Mouse (Mus musculus): ENCODE data around the gene Ppp1r2. TPM values are rescaled to one million over a fixed set of nuclear protein-coding genes. Genes with fewer than 3 reads are reported as not detected.
A peak's percentile ranks its signal among the peaks of the same experiment; 100 is the strongest.

Ppp1r2 gene
- total and polyA plus RNA-seq, 3 experiments: 33.8 to 75.4 (median 62.4) TPM

DNA sequence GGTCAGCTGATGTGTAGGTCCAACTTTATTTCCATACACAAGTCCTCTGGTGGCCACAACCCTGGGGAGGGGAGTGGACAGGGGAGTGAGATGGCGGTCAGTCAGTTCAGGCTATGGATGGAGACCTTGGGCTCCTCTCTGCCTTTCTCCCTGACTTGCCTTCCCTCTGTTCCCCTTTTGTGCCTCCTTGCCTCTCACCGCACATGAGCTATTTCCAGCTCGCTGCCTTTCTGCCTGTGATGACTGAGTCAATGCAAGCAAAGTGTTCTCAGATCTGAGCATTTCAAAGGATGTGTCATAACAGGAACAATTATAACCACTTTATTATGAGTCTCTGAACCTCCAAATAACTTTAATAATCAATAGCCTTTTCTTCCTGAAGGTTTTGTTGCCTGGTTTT lies 37.2 kb upstream of the Ppp1r2 start:
- no peak overlapping the region for H3K9ac ChIP-seq (ENCODE audit: insufficient read depth, low read depth)
- in situ Hi-C loops (cut with MboI; ENCODE audit: low pct_ligation_motif_present, low pct_unique_long_range_greater_than_20kb, low sequenced_read_pairs) (no loop called here), dilution Hi-C loops (cut with MboI; ENCODE audit: extremely low pct_ligation_motif_present, extremely low pct_unique_long_range_greater_than_20kb, low sequenced_read_pairs) (no loop called here)
- H3K36me3 ChIP-seq (replicated peaks in 1 of 2; ENCODE audit: control insufficient read depth in 1 of 2, insufficient read depth in 1 of 2, low read length in 1 of 2): no peaks in the 10 kb centered on the region
- no peaks in the 10 kb centered on the region for H3K79me2 ChIP-seq (replicated peaks; ENCODE audit: control insufficient read depth, extremely low read depth, insufficient read depth, poor library complexity, severe bottlenecking)
- H3K9me3 ChIP-seq (replicated peaks; ENCODE audit: low read length): no peaks in the 10 kb centered on the region
- TF ChIP-seq ELF1 (IDR thresholded peaks at IDR 0.05; ENCODE audit: low read depth, low read length) (no peak), ETS1 (conservative IDR thresholded peaks at IDR 0.05; ENCODE audit: low read depth, low read length) (no peak), KAT2A (IDR thresholded peaks at IDR 0.05; ENCODE audit: insufficient replicate concordance, low read length) (no peak), ZNF384 (IDR thresholded peaks at IDR 0.05; ENCODE audit: low read depth, low read length) (no peak), NELFE (IDR thresholded peaks at IDR 0.05; ENCODE audit: low read depth, low read length) (no peak), MAZ (IDR thresholded peaks at IDR 0.05; ENCODE audit: low read depth, low read length) (no peak), SMC3 (IDR thresholded peaks at IDR 0.05; ENCODE audit: low read depth, low read length) (no peak), MAX (IDR thresholded peaks at IDR 0.05; ENCODE audit: low read length) (no peak), JUN (IDR thresholded peaks at IDR 0.05; ENCODE audit: insufficient read depth, low read depth, low read length) (no peak), RCOR1 (conservative IDR thresholded peaks at IDR 0.05; ENCODE audit: low read depth, low read length) (no peak), TBP (conservative IDR thresholded peaks at IDR 0.05; ENCODE audit: low read depth, low read length) (no peak), EP300 (IDR thresholded peaks at IDR 0.05; ENCODE audit: low read length) (no peak), GABPA (IDR thresholded peaks at IDR 0.05; ENCODE audit: insufficient replicate concordance, low read depth, low read length) (no peak)
- H3K4me2 ChIP-seq (ENCODE audit: insufficient read depth, low read depth, poor library complexity, severe bottlenecking): no peak overlapping the region
- DNase-seq (ENCODE audit: extremely low read depth): peak; percentile 14
- no peak overlapping the region for H3K4me3 ChIP-seq (replicated peaks in 1 of 3; ENCODE audit: low read depth in 2 of 3, low read length in 2 of 3, poor library complexity in 1 of 3)
- H3K27ac ChIP-seq (ENCODE audit: insufficient read depth, low read depth): no peak overlapping the region
- peaks cover 0 to 8% of the 10 kb centered on the region in 2 experiments; a peak in 2 of 4 replicates for H3K4me1 ChIP-seq (ENCODE audit: control insufficient read depth in 1 of 2, insufficient read depth in 2 of 2)
- H3K27me3 ChIP-seq (replicated peaks): no peaks in the 10 kb centered on the region

GRCm38 (mm10) chr16:31305199-31305919 lies 30.3 kb upstream of the Ppp1r2 start:
- Histone ChIP-seq H3K9ac (ENCODE audit: insufficient read depth, low read depth) (no peak overlapping the region), H3K4me3 (replicated peaks in 1 of 3; ENCODE audit: low read depth in 2 of 3, low read length in 2 of 3, poor library complexity in 1 of 3) (no peak overlapping the region), H3K27ac (ENCODE audit: insufficient read depth, low read depth) (no peak overlapping the region), H3K4me2 (ENCODE audit: insufficient read depth, low read depth, poor library complexity, severe bottlenecking) (no peak overlapping the region), H3K9me3 (replicated peaks; ENCODE audit: low read length) (no peaks in the 10 kb centered on the region), H3K27me3 (replicated peaks) (no peaks in the 10 kb centered on the region), H3K36me3 (replicated peaks in 1 of 2; ENCODE audit: control insufficient read depth in 1 of 2, insufficient read depth in 1 of 2, low read length in 1 of 2) (no peaks in the 10 kb centered on the region), H3K79me2 (replicated peaks; ENCODE audit: control insufficient read depth, extremely low read depth, insufficient read depth, poor library complexity, severe bottlenecking) (no peaks in the 10 kb centered on the region), H3K4me1 (ENCODE audit: control insufficient read depth in 1 of 2, insufficient read depth in 2 of 2) (no peaks in the 10 kb centered on the region)
- dilution Hi-C loops (cut with MboI; ENCODE audit: extremely low pct_ligation_motif_present, extremely low pct_unique_long_range_greater_than_20kb, low sequenced_read_pairs) (no loop called here), in situ Hi-C loops (cut with MboI; ENCODE audit: low pct_ligation_motif_present, low pct_unique_long_range_greater_than_20kb, low sequenced_read_pairs) (no loop called here)
- no peak for DNase-seq (ENCODE audit: extremely low read depth)
- TF ChIP-seq MAFK (IDR thresholded peaks at IDR 0.05; ENCODE audit: insufficient replicate concordance, low read length): peak; percentile 94
- no peak for TF ChIP-seq SIN3A (IDR thresholded peaks at IDR 0.05; ENCODE audit: low read length)
- TF ChIP-seq ZKSCAN1 (IDR thresholded peaks at IDR 0.05; ENCODE audit: borderline replicate concordance, low read depth, low read length): no peak
- TF ChIP-seq SMC3 (IDR thresholded peaks at IDR 0.05; ENCODE audit: low read depth, low read length): no peak
- TF ChIP-seq UBTF (IDR thresholded peaks at IDR 0.05; ENCODE audit: low read depth, low read length): no peak
- no peak for TF ChIP-seq ZC3H11A (IDR thresholded peaks at IDR 0.05; ENCODE audit: low read depth, low read length)
- no peak for TF ChIP-seq KAT2A (IDR thresholded peaks at IDR 0.05; ENCODE audit: insufficient replicate concordance, low read length)
- TF ChIP-seq JUND (conservative IDR thresholded peaks at IDR 0.05; ENCODE audit: low read depth, low read length): no peak
- peak; percentile 50 for TF ChIP-seq USF1 (IDR thresholded peaks at IDR 0.05; ENCODE audit: low read depth, low read length)
- TF ChIP-seq BHLHE40 (IDR thresholded peaks at IDR 0.05; ENCODE audit: low read depth, low read length): peak; percentile 61; the same call in 1 of the 2 replicates
- TF ChIP-seq ZNF384 (IDR thresholded peaks at IDR 0.05; ENCODE audit: low read depth, low read length): no peak
- TF ChIP-seq IRF4 (IDR thresholded peaks at IDR 0.05; ENCODE audit: low read depth, low read length): no peak
- no peak for TF ChIP-seq ZMIZ1 (IDR thresholded peaks at IDR 0.05; ENCODE audit: low read depth, low read length)
- TF ChIP-seq HCFC1 (IDR thresholded peaks at IDR 0.05; ENCODE audit: low read depth, low read length): no peak
- no peak for TF ChIP-seq CTCF (conservative IDR thresholded peaks at IDR 0.05 in 1 of 2, IDR thresholded peaks at IDR 0.05 in 1 of 2; ENCODE audit: low read depth in 2 of 2, low read length in 2 of 2)
- no peak for TF ChIP-seq ETS1 (conservative IDR thresholded peaks at IDR 0.05; ENCODE audit: low read depth, low read length)
- peak; percentile 38 for TF ChIP-seq USF2 (conservative IDR thresholded peaks at IDR 0.05; ENCODE audit: low read depth, low read length)

Measured in CH12.LX (cell line).